Mouse (Mus musculus) adrenal gland, postnatal 10 days (tissue): ENCODE measurements around the gene Plin2. TPM values are rescaled to one million over a fixed set of nuclear protein-coding genes. Genes with fewer than 3 reads are reported as not detected.
"Not testable (repeated sequence)": the region's sequence is repeated elsewhere in the genome, so short reads cannot be mapped to it uniquely, and the experiment has no call there.

Source experiments
- DNase-seq: peaks from one replicate; pipeline ENCODE4 v3.0.0; 2021; ENCODE audit warnings: mixed read lengths
- total RNA-seq, 2 experiments: library from RNA; stranded (reverse); gene quantifications; 2 replicates each; pipeline ENCODE4 v1.2.3; 2021

The Plin2 gene
- total RNA-seq, 2 experiments from 2014 or later = 298 to 336 TPM

DNA sequence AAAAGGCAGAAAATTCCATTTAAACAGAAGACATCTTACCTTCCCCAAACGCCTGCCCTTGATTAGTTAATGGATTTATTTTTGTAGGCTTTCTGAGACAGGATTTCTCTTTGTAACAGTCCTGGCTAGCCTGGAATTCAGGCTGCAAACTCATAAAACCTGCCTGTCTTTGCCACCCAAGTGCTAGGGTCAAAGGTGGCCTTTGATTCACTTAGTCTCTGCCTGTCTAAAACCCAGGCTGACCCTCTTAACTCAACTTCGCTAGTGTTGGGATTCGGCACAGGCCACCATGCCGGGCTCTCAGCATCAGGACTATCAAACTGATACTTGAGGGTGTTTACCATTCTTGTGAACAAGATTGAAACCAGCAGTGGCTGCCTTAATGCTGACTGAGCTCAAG, 38.0 kb downstream of the Plin2 start:
- DNase-seq = no peak

DNA sequence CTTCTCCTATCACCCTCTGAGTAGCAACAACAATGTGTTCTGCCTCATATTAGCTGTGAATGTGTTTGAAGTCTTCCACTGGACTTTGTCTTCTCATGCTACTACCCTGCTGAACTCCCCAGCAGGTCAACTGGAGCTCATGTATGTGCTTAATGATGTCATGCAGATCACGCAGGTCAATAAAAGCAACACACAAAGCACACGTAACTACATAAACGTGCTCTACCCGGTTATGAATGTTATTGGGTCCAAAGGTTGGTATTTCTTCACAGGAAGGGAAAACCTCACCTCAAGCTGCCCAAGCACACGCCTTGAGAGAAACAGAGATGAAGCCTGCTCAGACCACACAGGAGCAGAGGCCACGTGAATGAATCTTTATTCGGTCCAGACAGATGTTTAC, 43.4 kb downstream of the Plin2 start:
- DNase-seq = not testable (repeated sequence)

DNA sequence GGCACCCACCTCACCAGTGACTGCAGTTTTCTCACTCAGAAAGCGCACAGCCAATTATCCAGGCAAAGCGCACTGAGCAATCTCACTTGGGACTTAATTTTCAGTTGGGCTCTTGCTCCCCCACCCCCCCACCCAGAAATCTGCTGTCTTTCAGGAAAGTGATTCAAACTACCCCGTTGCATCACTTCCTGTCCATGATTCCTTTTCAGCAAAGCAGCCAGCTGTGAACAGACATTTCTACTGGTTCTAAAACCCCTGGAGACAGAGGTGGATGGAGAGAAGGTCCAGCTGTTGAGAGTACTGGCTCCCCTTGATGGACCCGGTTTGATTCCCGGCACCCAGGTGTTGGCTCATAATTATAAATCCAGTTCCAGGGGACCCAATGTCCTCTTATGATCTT, 44.4 kb downstream of the Plin2 start:
- DNase-seq = no peak

DNA sequence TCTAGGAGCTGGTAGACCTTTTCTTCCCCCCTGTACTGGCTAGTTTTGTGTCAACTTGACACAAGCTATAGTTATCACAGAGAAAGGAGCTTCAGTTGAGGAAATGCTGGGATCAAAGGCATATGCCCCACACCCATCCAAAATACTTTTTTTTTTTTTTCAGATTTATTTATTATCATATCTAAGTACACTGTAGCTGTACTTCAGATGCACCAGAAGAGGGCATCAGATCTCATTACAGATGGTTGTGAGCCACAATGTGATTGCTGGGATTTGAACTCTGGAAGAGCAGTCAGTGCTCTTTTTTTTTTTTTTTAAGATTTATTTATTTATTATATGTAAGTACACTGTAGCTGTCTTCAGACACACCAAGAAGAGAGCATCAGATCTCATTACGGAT, 47.3 kb downstream of the Plin2 start:
- not testable (repeated sequence) for DNase-seq

DNA sequence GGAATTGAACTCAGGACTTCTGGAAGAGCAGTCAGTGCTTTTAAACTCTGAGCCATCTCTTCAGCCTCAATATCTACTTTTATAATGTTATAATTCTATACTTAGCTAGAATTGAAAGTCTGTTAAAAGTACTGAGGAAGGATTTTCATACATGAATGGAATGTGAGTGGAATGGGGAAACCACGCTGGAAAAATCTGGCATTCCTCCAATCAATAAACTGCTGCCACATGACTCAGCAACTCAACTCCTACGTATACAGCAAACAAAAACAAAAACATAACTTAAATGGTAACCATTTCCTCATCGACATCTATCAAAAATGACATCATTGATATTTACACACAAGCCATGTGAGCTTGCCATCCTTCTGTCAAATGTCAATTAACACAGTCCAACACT, 47.7 kb downstream of the Plin2 start:
- no peak for DNase-seq

DNA sequence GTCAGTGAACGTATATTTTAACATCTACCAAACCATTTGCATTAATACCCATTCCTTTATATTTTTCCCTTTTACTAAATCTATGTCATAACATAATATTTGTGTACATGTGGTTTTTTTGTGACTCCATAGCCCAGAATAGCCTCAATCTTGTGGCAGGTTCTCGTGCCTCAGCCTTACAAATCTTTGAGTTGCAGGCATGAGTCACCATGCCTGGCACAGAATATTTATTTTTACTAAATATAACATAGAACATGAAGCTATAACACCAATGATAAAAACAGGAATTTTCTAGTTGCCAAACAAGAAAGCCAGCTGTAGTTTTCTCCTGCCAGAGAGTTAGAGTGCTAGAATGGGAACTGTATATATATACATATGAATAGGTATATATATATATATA, 49.4 kb downstream of the Plin2 start:
- DNase-seq = no peak

DNA sequence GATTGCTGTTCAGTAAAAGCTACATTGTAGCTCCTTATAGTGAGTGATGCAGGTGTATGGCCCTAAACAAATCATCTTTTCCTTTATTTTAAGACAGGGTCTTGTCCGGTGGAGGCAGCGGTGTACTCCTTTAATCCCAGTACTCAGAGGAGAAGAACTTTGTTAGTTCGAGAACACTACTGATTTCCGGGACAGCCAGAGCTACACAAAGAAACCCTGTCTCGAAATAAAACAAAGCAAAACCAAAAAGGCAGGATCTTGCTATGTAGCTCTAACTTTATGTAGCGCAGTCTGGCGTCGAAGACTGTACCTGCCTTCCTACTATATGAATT, 57.6 kb downstream of the Plin2 start:
- no peak for DNase-seq

DNA sequence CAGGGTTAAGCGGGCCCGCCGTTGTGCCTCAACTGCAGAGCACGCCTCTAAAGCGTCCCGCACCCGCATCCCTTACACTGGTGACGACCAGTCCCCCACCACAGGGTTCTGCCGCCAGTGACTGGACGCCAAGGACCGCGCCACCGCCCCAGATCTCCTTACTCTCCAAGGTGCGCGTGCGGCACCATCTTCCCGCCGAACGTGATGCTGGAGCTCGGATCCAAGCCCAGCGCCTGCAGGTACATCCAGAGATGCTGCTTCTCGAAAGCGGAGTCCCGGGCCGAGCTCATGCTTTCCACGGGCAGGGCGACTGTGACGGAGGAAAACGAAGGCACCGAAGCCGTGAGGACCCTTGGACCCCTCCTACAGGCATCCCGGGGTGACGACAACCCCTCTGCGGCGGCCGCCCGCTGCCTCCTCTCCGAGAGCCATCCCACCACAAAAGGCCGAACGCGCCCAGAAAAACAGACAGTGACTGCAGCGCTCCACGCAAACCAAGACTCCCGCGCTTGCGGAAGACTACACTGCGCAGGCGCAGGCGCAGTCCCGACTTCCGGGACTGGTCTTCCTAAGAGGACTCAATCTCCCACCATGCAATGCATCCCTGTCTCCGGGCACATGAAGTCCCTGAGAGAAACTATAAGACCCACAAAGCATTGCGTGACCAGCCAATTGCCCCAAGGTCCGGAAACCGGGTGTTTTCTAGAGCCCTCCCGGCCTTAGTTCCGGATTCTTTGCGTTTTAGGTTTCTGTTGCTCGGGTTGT, 58.2 kb downstream of the Plin2 start, which contains the start of gene Haus6:
Gene Haus6, minus strand, starts transcription at position 532 of the 765 bp plus-strand sequence.
- DNase-seq = peak; percentile 93

Other genes with a start within 250 kb of the Plin2 start
- gene Saxo1, start 111.7 kb downstream of the Plin2 start, total RNA-seq = not detected
- 10 to 100 TPM; 83.4 to 84.7 TPM for gene Rraga, start 94.4 kb downstream of the Plin2 start, total RNA-seq
- gene Haus6, start 58.0 kb downstream of the Plin2 start, total RNA-seq = 10 to 100 TPM in 1 of 2 experiments, 1 to 10 TPM in 1; 9.2 to 14.5 TPM
- 10 to 100 TPM; 32.7 to 39.9 TPM for gene Dennd4c, start 78.5 kb upstream of the Plin2 start, total RNA-seq
- 100 to 1,000 TPM; 924 to 996 TPM for gene Rps6, start 187.4 kb upstream of the Plin2 start, total RNA-seq
- 10 to 100 TPM; 22.1 to 50.5 TPM for gene Acer2, start 204.3 kb upstream of the Plin2 start, total RNA-seq